Mouse (Mus musculus) CH12.LX (cell line): Measurements from ENCODE around the gene Mrpl58.

Experiments
- E2F4 ChIP-seq: IDR thresholded peaks from 2 replicates; pipeline ENCODE4 v1.6.1; 2011; ENCODE audit warnings: low read depth, low read length, improper control_type of control experiment; ENCODE audit not compliant: insufficient replicate concordance
- EP300 ChIP-seq: IDR thresholded peaks from 2 replicates; pipeline ENCODE4 v1.6.1; 2011; ENCODE audit warnings: low read length, improper control_type of control experiment
- PAX5 ChIP-seq: IDR thresholded peaks from 2 replicates; pipeline ENCODE4 v1.6.1; 2012; ENCODE audit warnings: low read length, inconsistent platforms, mixed read lengths
- POLR2A ChIP-seq: IDR thresholded peaks from 2 replicates; pipeline ENCODE4 v1.6.1; 2011; ENCODE audit warnings: low read depth, mild to moderate bottlenecking, improper control_type of control experiment, low read length
- RAD21 ChIP-seq: IDR thresholded peaks from 2 replicates; pipeline ENCODE4 v1.6.1; 2011; ENCODE audit warnings: low read depth, mild to moderate bottlenecking, low read length, improper control_type of control experiment, moderate library complexity
- RCOR1 ChIP-seq: conservative IDR thresholded peaks from 2 replicates; pipeline ENCODE4 v1.6.1; 2012; ENCODE audit warnings: low read depth, mild to moderate bottlenecking, inconsistent platforms, low read length, improper control_type of control experiment

DNA sequence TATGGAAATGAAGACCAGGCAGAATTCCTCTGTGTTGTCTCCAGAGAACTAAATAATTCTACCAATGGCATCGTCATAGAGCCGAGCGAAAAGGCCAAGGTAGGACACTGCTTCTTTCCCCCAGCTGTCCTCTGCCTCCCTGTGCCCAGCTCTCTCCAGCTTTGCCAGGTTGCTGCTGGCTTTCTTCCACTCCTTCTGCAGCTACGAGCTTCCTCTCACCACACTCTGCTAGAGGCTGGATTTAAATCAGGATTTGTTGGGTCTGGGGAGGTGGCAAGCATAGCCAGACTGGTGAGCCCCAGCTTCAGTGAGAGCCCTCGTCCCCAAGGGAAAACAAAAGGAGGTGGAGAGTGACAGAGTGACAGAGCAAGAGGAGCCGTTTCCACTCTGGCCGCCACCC, 25.8 kb downstream of the Mrpl58 start:
- TF ChIP-seq POLR2A (no peak), RAD21 (no peak), EP300 (no peak), RCOR1 (no peak), E2F4 (no peak), PAX5 (no peak)
